Mouse (Mus musculus) forebrain, embryonic 12.5 days (tissue): ENCODE results near the gene Gm9817. TPM values are rescaled to one million over a fixed set of nuclear protein-coding genes. Genes with fewer than 3 reads are reported as not detected.

Experiments used
- ATAC-seq: fragments of 200-750 bp; cut with Nextera tagmentation; 2 replicates; pipeline ENCODE4 v1.8.0; 2017; ENCODE audit warnings: moderate TSS enrichment; ENCODE audit not compliant: low FRiP score
- H3K27ac ChIP-seq: fragments of 300-500 bp; sonication (generic); 2 replicates; pipeline ENCODE4 v1.5.1; 2016; ENCODE audit warnings: mild to moderate bottlenecking
- H3K27me3 ChIP-seq: fragments of 300-500 bp; sonication (generic); 2 replicates; pipeline ENCODE4 v1.6.1; 2016; ENCODE audit warnings: mild to moderate bottlenecking
- H3K36me3 ChIP-seq: fragments of 300-500 bp; sonication (generic); replicated peaks from 2 replicates; pipeline ENCODE4 v1.6.1; 2016; ENCODE audit warnings: mild to moderate bottlenecking
- H3K4me1 ChIP-seq: fragments of 300-500 bp; sonication (generic); 2 replicates; pipeline ENCODE4 v1.6.1; 2016
- H3K4me2 ChIP-seq: fragments of 300-500 bp; sonication (generic); 2 replicates; pipeline ENCODE4 v1.6.1; 2016; ENCODE audit warnings: mild to moderate bottlenecking, moderate library complexity
- H3K4me3 ChIP-seq: fragments of 300-500 bp; sonication (generic); replicated peaks from 2 replicates; pipeline ENCODE4 v1.5.1; 2016; ENCODE audit warnings: mild to moderate bottlenecking
- H3K9ac ChIP-seq: fragments of 300-500 bp; sonication (generic); 2 replicates; pipeline ENCODE4 v1.6.1; 2016; ENCODE audit warnings: mild to moderate bottlenecking
- H3K9me3 ChIP-seq: fragments of 300-500 bp; sonication (generic); 2 replicates; pipeline ENCODE4 v1.6.1; 2016
- WGBS: fragments of 180-500 bp; shearing (Covaris S2); methylation state at CpG from one replicate; pipeline ENCODE4 v1.1.7; 2016; 5-methylcytosine and 5-hydroxymethylcytosine counted together
- polyA plus RNA-seq: library from polyadenylated mRNA; unstranded; fragments of >200 nt; fragmentation: Nextera tagmentation; extraction: Ambion mirVana; gene quantifications from 2 replicates; pipeline ENCODE4 v1.2.1, GENCODE M21; 2016

Gm9817 gene
- polyA plus RNA-seq, 1 experiment from 2014 or later, result not detected

DNA sequence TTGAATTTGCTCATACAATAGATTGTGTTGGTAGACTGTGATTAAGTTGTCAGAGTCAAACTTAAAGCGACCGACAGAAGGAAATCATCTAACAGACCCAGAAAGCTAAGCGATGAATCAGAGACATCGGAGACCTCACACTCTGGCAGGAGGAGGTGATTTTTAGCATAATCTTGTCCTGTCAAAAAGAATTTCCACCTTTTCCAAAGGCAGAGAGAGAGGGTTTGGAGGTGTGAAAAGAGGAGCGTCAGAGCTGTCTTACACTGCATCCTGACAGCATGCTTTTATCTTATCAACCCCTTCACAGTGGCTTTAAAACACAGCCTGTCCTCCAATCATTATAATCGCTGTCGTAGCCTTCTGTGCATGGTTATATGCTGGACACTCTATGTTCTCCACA, 25.7 kb upstream of the Gm9817 start:
- Histone ChIP-seq H3K27me3 (no peaks in the 10 kb centered on the region), H3K27ac (no peak overlapping the region), H3K4me1 (no peaks in the 10 kb centered on the region), H3K4me3 (no peak overlapping the region), H3K9ac (no peak overlapping the region), H3K9me3 (no peaks in the 10 kb centered on the region), H3K4me2 (no peak overlapping the region), H3K36me3 (no peaks in the 10 kb centered on the region)
- WGBS, result 81% methylated on average over 7 of the region's 7 CpGs
- ATAC-seq, result no peak

DNA sequence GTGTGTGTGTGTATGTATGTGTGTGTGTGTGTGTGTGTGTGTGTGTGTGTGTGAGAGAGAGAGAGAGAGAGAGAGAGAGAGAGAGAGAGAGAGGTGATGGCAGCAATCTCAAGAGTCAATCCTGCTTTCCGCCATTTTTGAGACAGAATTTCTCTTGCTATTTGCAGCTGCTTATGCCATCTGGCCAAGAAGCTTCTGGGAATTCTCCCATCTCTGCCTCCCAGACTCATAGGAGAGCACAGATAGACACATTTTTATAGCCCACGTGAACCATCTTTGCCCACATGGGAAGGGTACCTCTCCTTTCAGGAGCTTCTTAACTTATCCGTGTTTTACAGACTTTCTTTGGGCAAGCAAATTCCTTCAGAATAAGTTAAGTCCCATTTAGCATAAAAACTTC, 24.6 kb upstream of the Gm9817 start:
- Histone ChIP-seq H3K4me1 (no peaks in the 10 kb centered on the region), H3K36me3 (no peaks in the 10 kb centered on the region), H3K9ac (no peak overlapping the region), H3K4me3 (no peak overlapping the region), H3K27ac (no peak overlapping the region), H3K9me3 (no peaks in the 10 kb centered on the region), H3K27me3 (no peaks in the 10 kb centered on the region), H3K4me2 (no peak overlapping the region)
- ATAC-seq, result no peak
- WGBS, result 91% methylated on average over 3 of the region's 3 CpGs

DNA sequence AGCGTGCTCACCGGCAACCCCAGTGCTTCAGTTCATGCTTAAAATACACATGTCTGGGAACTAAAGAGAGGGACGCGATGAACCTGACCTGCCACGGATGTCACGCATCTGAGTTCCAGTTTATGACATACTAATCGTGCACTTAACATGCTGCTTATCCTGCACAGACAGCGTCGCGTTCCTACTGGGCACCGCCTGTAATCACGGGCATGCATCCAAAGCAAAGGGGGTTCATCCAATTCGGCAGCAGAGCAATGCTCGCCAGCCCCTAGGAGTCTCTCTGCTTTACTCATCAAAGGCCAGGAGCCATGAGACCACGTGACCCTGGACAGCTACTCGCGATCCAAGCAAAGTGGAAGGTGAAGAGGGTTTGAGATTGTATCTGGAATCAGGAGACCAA, 19.3 kb upstream of the Gm9817 start:
- H3K9ac ChIP-seq, result no peak overlapping the region
- H3K27me3 ChIP-seq, result 0 out of 2 replicates have a peak, but pooled peaks cover 4% of the 10 kb centered on the region
- H3K4me3 ChIP-seq, result no peak overlapping the region
- ATAC-seq, result no peak
- no peak overlapping the region for H3K4me2 ChIP-seq
- no peaks in the 10 kb centered on the region for H3K36me3 ChIP-seq
- H3K4me1 ChIP-seq, result no peaks in the 10 kb centered on the region
- no peak overlapping the region for H3K27ac ChIP-seq
- H3K9me3 ChIP-seq, result no peaks in the 10 kb centered on the region
- WGBS, result 88% methylated on average over 17 of the region's 17 CpGs

DNA sequence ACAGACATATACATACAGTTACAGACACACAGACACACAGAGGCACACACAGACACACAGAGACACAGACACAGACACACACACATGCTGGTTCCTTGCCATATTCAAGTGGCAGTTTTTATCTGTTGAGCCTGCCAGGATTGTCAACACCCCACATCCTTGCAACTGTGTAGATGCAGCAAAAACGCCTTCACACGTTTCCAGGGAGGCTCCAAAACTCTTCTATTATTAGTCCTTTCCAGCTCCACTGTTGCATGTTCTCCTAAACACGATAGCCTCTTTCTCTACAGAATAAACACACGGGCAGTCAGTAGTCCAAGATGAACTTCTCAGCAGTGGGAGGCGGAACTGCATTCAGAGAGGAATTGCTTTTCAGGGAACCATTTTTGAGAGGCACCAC, 15.3 kb upstream of the Gm9817 start:
- no peaks in the 10 kb centered on the region for H3K36me3 ChIP-seq

DNA sequence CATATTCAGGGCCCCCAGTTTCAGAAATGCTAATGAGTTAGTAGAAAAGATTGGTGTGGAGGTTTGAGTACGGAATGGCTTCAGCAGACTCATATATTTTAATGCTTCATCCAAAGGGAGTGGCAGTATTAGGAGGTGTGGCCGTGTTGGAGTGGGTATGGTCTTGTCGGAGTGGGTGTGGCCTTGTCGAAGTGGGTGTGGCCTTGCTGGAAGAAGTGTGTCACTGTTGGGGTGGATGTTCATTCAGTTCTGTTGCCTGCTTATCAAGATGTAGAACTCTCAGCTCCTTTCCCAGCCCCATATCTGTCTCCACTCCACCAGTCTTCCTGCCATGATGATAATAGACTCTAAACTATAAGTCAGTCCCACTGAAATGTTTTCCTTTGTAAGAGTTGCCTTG, 13.5 kb upstream of the Gm9817 start:
- 88% methylated on average over 4 of the region's 4 CpGs for WGBS
- H3K9ac ChIP-seq, result no peak overlapping the region
- H3K36me3 ChIP-seq, result no peaks in the 10 kb centered on the region
- no peaks in the 10 kb centered on the region for H3K9me3 ChIP-seq
- no peak overlapping the region for H3K4me2 ChIP-seq
- H3K27me3 ChIP-seq, result 0 out of 2 replicates have a peak, but pooled peaks cover 4% of the 10 kb centered on the region
- H3K4me1 ChIP-seq, result no peaks in the 10 kb centered on the region
- no peak for ATAC-seq
- no peak overlapping the region for H3K4me3 ChIP-seq
- H3K27ac ChIP-seq, result no peak overlapping the region

More for the DNA sequence above, 15.3 kb upstream of the Gm9817 start:
- Histone ChIP-seq H3K4me2 (no peak overlapping the region), H3K9me3 (no peaks in the 10 kb centered on the region), H3K27me3 (0 out of 2 replicates have a peak, but pooled peaks cover 4% of the 10 kb centered on the region), H3K27ac (no peak overlapping the region), H3K9ac (no peak overlapping the region), H3K4me1 (no peaks in the 10 kb centered on the region), H3K4me3 (no peak overlapping the region)
- 82% methylated on average over 5 of the region's 5 CpGs for WGBS
- ATAC-seq, result no peak

DNA sequence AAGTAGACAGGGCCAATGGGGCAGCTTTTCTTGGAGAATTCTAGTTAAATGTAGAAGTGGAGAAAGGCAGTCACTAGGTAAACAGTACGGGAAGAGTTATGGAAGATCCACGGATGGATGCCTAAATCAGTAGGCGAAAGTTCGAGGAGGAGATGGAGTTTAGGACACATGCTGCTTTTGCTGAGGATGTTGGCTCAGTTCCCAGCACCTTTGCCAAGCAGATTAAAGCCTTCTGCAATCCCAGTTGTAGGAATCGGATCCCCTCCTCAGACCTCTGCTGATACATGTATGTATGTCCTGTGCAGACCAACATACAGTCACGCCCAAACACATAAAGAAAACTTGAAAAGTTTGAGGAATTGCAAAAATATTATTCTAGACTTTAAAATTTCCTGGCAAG, 8.1 kb upstream of the Gm9817 start:
- H3K4me3 ChIP-seq, result no peak overlapping the region
- 92% methylated on average over 6 of the region's 6 CpGs for WGBS
- no peaks in the 10 kb centered on the region for H3K9me3 ChIP-seq
- no peak for ATAC-seq
- H3K4me2 ChIP-seq, result no peak overlapping the region
- H3K36me3 ChIP-seq, result no peaks in the 10 kb centered on the region
- no peaks in the 10 kb centered on the region for H3K27me3 ChIP-seq
- no peak overlapping the region for H3K9ac ChIP-seq
- no peak overlapping the region for H3K27ac ChIP-seq
- H3K4me1 ChIP-seq, result no peaks in the 10 kb centered on the region; the same call in 1 of the 2 replicates

DNA sequence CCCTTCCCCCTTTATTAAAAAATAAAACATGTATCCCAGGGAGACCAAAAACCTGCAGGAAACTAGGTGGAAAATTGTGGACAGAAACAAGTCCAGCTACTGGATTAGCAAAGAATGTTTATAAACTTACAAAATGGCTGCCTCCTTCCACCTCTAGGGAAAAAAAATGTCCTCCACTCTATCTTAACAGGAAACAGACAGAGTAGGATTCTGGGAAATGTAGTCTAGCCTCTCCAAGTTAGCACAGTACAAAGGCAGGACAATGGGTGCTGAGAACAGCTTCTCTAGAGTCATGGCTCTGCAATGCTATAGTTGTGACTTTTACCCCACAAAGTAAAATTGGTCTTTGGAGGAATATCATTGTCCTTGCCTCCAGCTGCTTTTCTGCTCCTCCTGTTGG, 3.5 kb upstream of the Gm9817 start:
- Histone ChIP-seq H3K4me2 (no peak overlapping the region), H3K36me3 (no peaks in the 10 kb centered on the region), H3K9me3 (no peaks in the 10 kb centered on the region), H3K27me3 (peaks cover 4% of the 10 kb centered on the region; the same call in 1 of the 2 replicates), H3K4me1 (no peaks in the 10 kb centered on the region; the same call in 1 of the 2 replicates), H3K9ac (no peak overlapping the region), H3K4me3 (no peak overlapping the region), H3K27ac (no peak overlapping the region)
- no peak for ATAC-seq

DNA sequence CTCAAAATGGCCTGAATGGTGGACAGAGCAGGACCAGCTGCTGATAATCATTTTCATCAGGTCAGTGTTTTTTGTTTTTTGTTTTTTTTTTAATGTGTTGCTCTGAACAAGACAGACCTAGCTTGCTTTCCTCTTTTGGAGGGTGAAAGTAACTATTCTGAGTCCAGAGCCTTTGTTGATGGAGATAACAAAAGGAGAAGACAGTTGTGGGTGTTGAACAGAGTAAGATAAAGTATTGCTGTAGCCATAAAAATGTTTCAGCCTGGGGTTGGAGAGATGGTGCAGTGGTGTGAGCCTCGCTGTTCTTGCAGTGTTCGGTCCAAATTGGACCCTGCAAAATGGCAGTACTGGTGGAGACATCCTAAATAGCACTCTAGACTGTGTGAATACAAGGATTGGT, 2.8 kb upstream of the Gm9817 start:
- no peak for ATAC-seq
- 96% methylated on average over 2 of the region's 2 CpGs for WGBS
- H3K4me3 ChIP-seq, result no peak overlapping the region
- no peak overlapping the region for H3K27ac ChIP-seq
- H3K9ac ChIP-seq, result no peak overlapping the region
- H3K4me1 ChIP-seq, result no peaks in the 10 kb centered on the region; the same call in 1 of the 2 replicates
- no peaks in the 10 kb centered on the region for H3K36me3 ChIP-seq
- H3K27me3 ChIP-seq, result peaks cover 4% of the 10 kb centered on the region; the same call in 1 of the 2 replicates
- H3K4me2 ChIP-seq, result no peak overlapping the region
- H3K9me3 ChIP-seq, result no peaks in the 10 kb centered on the region

DNA sequence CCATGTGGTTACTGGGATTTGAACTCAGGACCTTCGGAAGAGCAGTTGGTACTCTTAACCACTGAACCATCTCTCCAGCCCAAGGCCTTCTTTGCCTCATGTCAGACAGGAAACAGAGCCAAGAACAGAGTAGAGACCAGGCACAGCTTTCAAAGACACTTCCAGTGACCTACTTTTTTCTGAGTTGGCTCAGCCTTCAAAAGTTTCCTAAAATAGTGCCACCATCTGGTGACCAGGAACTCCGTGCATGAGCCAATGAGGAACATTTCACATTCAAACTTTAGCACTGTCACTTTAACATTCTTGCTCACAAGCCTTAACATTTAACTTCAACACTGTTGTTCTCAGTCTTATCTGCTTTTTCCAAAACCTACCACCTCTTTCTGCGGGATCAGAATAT, 2.3 kb downstream of the Gm9817 start:
- Histone ChIP-seq H3K27ac (no peak overlapping the region), H3K9ac (no peak overlapping the region), H3K4me1 (0 out of 2 replicates have a peak, but pooled peaks cover 7% of the 10 kb centered on the region), H3K4me2 (no peak overlapping the region), H3K36me3 (no peaks in the 10 kb centered on the region), H3K4me3 (no peak overlapping the region), H3K9me3 (no peaks in the 10 kb centered on the region), H3K27me3 (peaks cover 4% of the 10 kb centered on the region; the same call in 1 of the 2 replicates)
- ATAC-seq, result no peak
- WGBS, result 90% methylated on average over 3 of the region's 3 CpGs

DNA sequence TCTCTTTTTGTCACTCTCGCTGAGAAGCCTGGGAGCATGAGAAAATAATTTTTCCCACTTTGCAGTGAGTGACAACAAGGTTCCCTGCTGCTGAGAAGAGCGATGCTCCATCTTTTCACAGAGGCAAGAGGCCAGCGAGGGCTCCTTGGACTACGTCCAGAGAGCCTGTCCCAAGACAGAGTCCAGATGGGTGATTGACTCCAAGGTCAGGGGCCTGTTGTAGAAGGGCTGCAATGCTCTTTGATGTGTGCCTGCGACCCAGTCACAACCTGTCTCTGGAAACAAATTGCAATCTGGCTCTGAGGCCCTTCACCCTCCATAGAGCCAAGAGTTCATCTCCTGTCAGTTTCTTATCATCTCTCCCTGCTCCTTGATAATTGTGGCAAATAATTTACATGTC, 5.2 kb downstream of the Gm9817 start:
- Histone ChIP-seq H3K9me3 (no peaks in the 10 kb centered on the region), H3K27me3 (peaks cover 4% of the 10 kb centered on the region; the same call in 1 of the 2 replicates), H3K4me3 (no peak overlapping the region), H3K27ac (no peak overlapping the region), H3K4me2 (no peak overlapping the region), H3K4me1 (0 out of 2 replicates have a peak, but pooled peaks cover 7% of the 10 kb centered on the region), H3K36me3 (no peaks in the 10 kb centered on the region), H3K9ac (no peak overlapping the region)
- WGBS, result 48% methylated on average over 5 of the region's 5 CpGs
- no peak for ATAC-seq

DNA sequence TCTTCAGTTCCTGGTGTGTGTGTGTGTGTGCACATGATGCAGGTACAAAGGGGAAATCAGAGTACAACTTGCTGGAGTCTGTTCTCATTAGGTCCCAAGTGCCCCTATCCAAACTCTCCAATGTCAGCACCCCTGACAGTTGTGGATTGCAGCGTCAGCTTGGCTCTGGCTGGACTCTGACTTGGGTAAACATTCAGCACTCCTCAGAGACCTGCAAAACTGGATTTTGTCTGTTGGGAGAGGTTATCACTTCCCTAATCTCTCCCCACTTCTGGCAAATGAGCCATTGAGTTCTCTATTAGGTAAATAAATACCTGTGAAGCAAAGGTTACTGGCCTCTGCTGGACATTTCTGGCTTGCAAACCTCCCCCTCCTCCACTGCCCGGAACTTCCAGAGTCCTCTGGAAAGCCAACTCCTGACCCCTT, 10.3 kb downstream of the Gm9817 start:
- 0 out of 2 replicates have a peak, but pooled peaks cover under 1% of the 10 kb centered on the region for H3K4me1 ChIP-seq
- no peak overlapping the region for H3K27ac ChIP-seq
- 69% methylated on average over 2 of the region's 2 CpGs for WGBS
- H3K27me3 ChIP-seq, result no peaks in the 10 kb centered on the region
- no peak for ATAC-seq
- H3K36me3 ChIP-seq, result no peaks in the 10 kb centered on the region
- no peak overlapping the region for H3K4me3 ChIP-seq
- no peaks in the 10 kb centered on the region for H3K9me3 ChIP-seq
- no peak overlapping the region for H3K9ac ChIP-seq
- no peak overlapping the region for H3K4me2 ChIP-seq

DNA sequence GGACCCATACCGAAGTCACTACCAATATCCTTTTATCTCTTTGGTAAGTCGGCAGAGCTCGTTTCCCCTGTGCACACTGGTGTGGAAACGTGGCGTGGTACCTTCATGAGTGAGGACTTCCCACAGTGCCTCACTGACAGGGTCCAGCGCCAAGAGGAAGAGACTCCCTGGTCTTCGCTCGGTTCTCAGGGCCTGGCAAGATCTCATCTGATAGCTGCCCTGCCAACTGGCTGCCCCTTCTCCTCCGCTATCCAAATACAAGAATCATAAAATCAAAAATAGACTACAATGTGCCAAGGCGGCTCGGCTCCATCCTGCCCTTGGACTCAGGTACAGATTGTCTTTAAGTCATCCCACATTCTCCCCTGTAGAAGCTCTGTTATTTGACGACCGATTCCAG, 11.4 kb downstream of the Gm9817 start:
- ATAC-seq, result no peak
- no peaks in the 10 kb centered on the region for H3K9me3 ChIP-seq
- H3K36me3 ChIP-seq, result no peaks in the 10 kb centered on the region
- H3K9ac ChIP-seq, result no peak overlapping the region
- 86% methylated on average over 13 of the region's 13 CpGs for WGBS
- H3K4me2 ChIP-seq, result no peak overlapping the region
- no peak overlapping the region for H3K27ac ChIP-seq
- no peaks in the 10 kb centered on the region for H3K27me3 ChIP-seq
- H3K4me1 ChIP-seq, result no peaks in the 10 kb centered on the region
- H3K4me3 ChIP-seq, result no peak overlapping the region

DNA sequence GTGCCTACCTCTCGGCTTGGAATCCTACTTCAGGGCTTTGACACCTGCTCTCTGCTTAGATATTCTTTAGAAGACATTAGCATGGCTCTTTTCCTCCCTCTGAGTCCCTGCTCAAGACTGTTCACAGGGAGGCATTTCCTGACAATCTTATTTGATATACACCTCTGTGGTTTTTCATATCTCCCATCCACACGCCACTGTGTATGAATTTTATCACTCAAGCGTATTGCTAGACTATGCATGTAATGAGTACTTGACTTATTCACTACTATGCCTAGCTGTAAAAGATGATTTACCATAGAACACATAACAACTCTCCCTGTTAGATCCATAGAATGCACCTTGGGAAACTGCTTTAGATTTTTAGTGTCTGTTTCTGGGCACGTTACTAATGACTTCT, 14.3 kb downstream of the Gm9817 start:
- H3K4me3 ChIP-seq, result no peak overlapping the region
- H3K4me2 ChIP-seq, result no peak overlapping the region
- H3K27me3 ChIP-seq, result no peaks in the 10 kb centered on the region
- H3K36me3 ChIP-seq, result no peaks in the 10 kb centered on the region
- no peaks in the 10 kb centered on the region for H3K9me3 ChIP-seq
- no peaks in the 10 kb centered on the region for H3K4me1 ChIP-seq
- no peak for ATAC-seq
- no peak overlapping the region for H3K27ac ChIP-seq
- WGBS, result 94% methylated on average over 4 of the region's 4 CpGs
- H3K9ac ChIP-seq, result no peak overlapping the region
